Mouse (Mus musculus) G1E (cell line): ENCODE data around the gene Ank3. TPM values are rescaled to one million over a fixed set of nuclear protein-coding genes. Genes with fewer than 3 reads are reported as not detected.

Source experiments
- ATAC-seq: 2 replicates; pipeline ENCODE4 v1.8.0; 2016; ENCODE audit warnings: mild to moderate bottlenecking; ENCODE audit not compliant: insufficient number of reproducible peaks, poor library complexity, low FRiP score, severe bottlenecking; ENCODE audit errors: extremely low read depth
- DNase-seq: peaks from one replicate; pipeline ENCODE4 v3.0.0; 2012; ENCODE audit warnings: low spot score
- H3K27me3 ChIP-seq: 2 replicates; pipeline ENCODE4 v1.6.1; 2012; ENCODE audit warnings: mild to moderate bottlenecking, low read length, inconsistent platforms; ENCODE audit not compliant: insufficient read depth
- H3K36me3 ChIP-seq: replicated peaks from 2 replicates; pipeline ENCODE3; 2012; ENCODE audit warnings: mild to moderate bottlenecking, inconsistent platforms
- H3K4me1 ChIP-seq: 2 replicates; pipeline ENCODE4 v1.6.1; 2012; ENCODE audit warnings: low read depth, low read length, inconsistent platforms, mixed read lengths; ENCODE audit not compliant: insufficient read depth
- H3K4me3 ChIP-seq: 2 replicates; pipeline ENCODE4 v1.5.1; 2012; ENCODE audit warnings: low read depth, mild to moderate bottlenecking, inconsistent platforms, low read length, moderate library complexity, mixed read lengths
- H3K9me3 ChIP-seq: replicated peaks from 2 replicates; pipeline ENCODE4 v1.6.1; 2012; ENCODE audit warnings: inconsistent platforms
- CTCF ChIP-seq: IDR thresholded peaks from 2 replicates; pipeline ENCODE4 v1.5.1; 2012; ENCODE audit warnings: low read depth, low read length, inconsistent platforms, mixed read lengths
- GATA1 ChIP-seq: IDR thresholded peaks from 2 replicates; pipeline ENCODE4 v1.6.1; 2012; ENCODE audit warnings: borderline replicate concordance, low read length, inconsistent platforms, mixed read lengths
- GATA2 ChIP-seq: IDR thresholded peaks from 2 replicates; pipeline ENCODE4 v1.6.1; 2012; ENCODE audit warnings: low read depth, low read length, inconsistent platforms, borderline replicate concordance
- POLR2AphosphoS5 ChIP-seq: IDR thresholded peaks from 2 replicates; pipeline ENCODE4 v1.6.1; 2012; ENCODE audit warnings: low read depth, low read length, inconsistent platforms; ENCODE audit not compliant: insufficient replicate concordance
- TAL1 ChIP-seq: conservative IDR thresholded peaks from 2 replicates; pipeline ENCODE4 v1.6.1; 2012; ENCODE audit warnings: low read depth, low read length, inconsistent platforms, mixed read lengths
- polyA plus RNA-seq: library from polyadenylated mRNA; stranded (reverse); fragments of >175 nt; gene quantifications from 2 replicates; pipeline ENCODE4 v1.2.3, GENCODE M21; 2012
- total RNA-seq, 2 experiments: library from RNA; stranded (forward) in 1 of 2; stranded (reverse) in 1 of 2; fragments of 200-1000 nt in 1 of 2; fragments of >200 nt in 1 of 2; fragmentation: Nextera tagmentation in 1 of 2; gene quantifications; 2 replicates each; pipeline ENCODE4 v1.2.3; 2014 to 2017

The Ank3 gene
- total and polyA plus RNA-seq, 3 experiments: 0.98 TPM; not detected in 2

GRCm38 (mm10) chr10:69465558-69466200, 67.1 kb downstream of the Ank3 start:
- no peak overlapping the region for H3K4me3 ChIP-seq
- H3K27me3 ChIP-seq: no peaks in the 10 kb centered on the region
- no peaks in the 10 kb centered on the region for H3K36me3 ChIP-seq
- H3K9me3 ChIP-seq: peaks cover 48% of the 10 kb centered on the region
- H3K4me1 ChIP-seq: no peaks in the 10 kb centered on the region
- DNase-seq (no peak), ATAC-seq (no peak)
- TF ChIP-seq POLR2AphosphoS5: no peak
- no peak for TF ChIP-seq CTCF
- no peak for TF ChIP-seq TAL1
- TF ChIP-seq GATA2: no peak
- no peak for TF ChIP-seq GATA1

- H3K36me3 ChIP-seq: no peaks in the 10 kb centered on the region
- TF ChIP-seq GATA2 (no peak), GATA1 (no peak), CTCF (no peak), TAL1 (no peak)
These were observed 67.6 kb downstream of the Ank3 start for GRCm38 (mm10) chr10:69466201-69466585.

GRCm38 (mm10) chr10:69466586-69466985, 68.0 kb downstream of the Ank3 start:
- Histone ChIP-seq H3K27me3 (no peaks in the 10 kb centered on the region), H3K9me3 (peaks cover 48% of the 10 kb centered on the region), H3K4me1 (no peaks in the 10 kb centered on the region), H3K4me3 (no peak overlapping the region), H3K36me3 (no peaks in the 10 kb centered on the region)
- ATAC-seq (no peak), DNase-seq (no peak)
- no peak for TF ChIP-seq CTCF
- TF ChIP-seq POLR2AphosphoS5: no peak
- no peak for TF ChIP-seq TAL1
- no peak for TF ChIP-seq GATA2
- no peak for TF ChIP-seq GATA1

More at GRCm38 (mm10) chr10:69466201-69466585, 67.6 kb downstream of the Ank3 start:
- Histone ChIP-seq H3K9me3 (peaks cover 46% of the 10 kb centered on the region), H3K4me1 (no peaks in the 10 kb centered on the region), H3K27me3 (no peaks in the 10 kb centered on the region), H3K4me3 (no peak overlapping the region)
- ATAC-seq (no peak), DNase-seq (no peak)

DNA sequence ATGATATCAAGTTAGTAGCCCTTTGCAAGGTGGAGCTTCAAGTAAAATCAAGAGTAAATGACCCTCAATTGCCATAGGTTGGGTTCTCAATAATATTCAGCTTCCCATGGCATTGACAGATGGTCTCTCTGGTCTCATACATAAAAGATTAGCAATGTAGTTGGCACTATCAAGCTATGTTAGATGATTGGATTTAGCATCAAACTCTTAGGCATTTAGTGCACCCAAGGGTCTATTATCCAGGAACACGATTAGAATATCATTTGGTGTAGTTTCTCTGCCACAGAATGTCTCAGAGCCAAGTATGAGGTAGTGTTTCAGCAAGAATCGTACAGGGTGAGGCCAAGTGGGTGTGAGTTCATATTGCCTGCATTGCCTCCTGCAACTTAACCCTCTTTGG, 68.6 kb downstream of the Ank3 start:
- no peak for TF ChIP-seq TAL1
- TF ChIP-seq GATA1: no peak
- TF ChIP-seq CTCF: no peak
- TF ChIP-seq POLR2AphosphoS5: no peak
- no peak for TF ChIP-seq GATA2
- Histone ChIP-seq H3K4me1 (no peaks in the 10 kb centered on the region), H3K4me3 (no peak overlapping the region), H3K9me3 (peaks cover 43% of the 10 kb centered on the region), H3K27me3 (no peaks in the 10 kb centered on the region), H3K36me3 (no peaks in the 10 kb centered on the region)
- ATAC-seq: no peak
- DNase-seq: no peak

DNA sequence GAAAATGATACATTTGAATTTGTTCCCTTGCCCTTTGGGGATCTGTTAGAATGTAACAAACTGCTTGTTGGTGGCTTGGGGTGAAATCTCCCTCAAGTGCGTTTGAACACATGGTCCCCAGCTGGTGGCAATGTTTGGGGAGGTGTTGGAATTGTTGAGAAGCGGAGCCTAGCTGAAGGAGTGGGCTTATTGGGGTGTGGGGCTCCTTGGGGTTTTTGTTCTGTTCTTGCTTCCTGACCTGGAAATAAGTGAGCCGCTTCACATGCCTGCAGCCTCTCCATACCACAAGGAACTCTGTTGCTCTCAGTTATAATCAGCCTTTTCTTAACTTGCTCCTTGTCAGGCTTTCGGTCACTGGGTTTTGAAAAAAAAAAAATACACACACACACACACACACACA, 73.3 kb downstream of the Ank3 start:
- Histone ChIP-seq H3K27me3 (no peaks in the 10 kb centered on the region), H3K4me1 (no peaks in the 10 kb centered on the region), H3K4me3 (no peak overlapping the region), H3K36me3 (no peaks in the 10 kb centered on the region), H3K9me3 (peaks cover 33% of the 10 kb centered on the region)
- no peak for ATAC-seq
- DNase-seq: no peak
- TF ChIP-seq CTCF (no peak), GATA1 (no peak), GATA2 (no peak), POLR2AphosphoS5 (no peak), TAL1 (no peak)

GRCm38 (mm10) chr10:69476871-69477270, 78.3 kb downstream of the Ank3 start:
- Histone ChIP-seq H3K4me3 (no peak overlapping the region), H3K36me3 (no peaks in the 10 kb centered on the region), H3K4me1 (no peaks in the 10 kb centered on the region), H3K27me3 (no peaks in the 10 kb centered on the region), H3K9me3 (peaks cover 35% of the 10 kb centered on the region)
- DNase-seq: no peak
- no peak for ATAC-seq
- TF ChIP-seq TAL1: no peak

GRCm38 (mm10) chr10:69477656-69478055, 79.1 kb downstream of the Ank3 start:
- Histone ChIP-seq H3K27me3 (no peaks in the 10 kb centered on the region), H3K36me3 (no peaks in the 10 kb centered on the region), H3K4me3 (no peak overlapping the region), H3K9me3 (peaks cover 33% of the 10 kb centered on the region), H3K4me1 (no peaks in the 10 kb centered on the region)
- DNase-seq (no peak), ATAC-seq (no peak)
- no peak for TF ChIP-seq POLR2AphosphoS5
- no peak for TF ChIP-seq GATA1
- TF ChIP-seq TAL1: no peak
- TF ChIP-seq CTCF: no peak
- TF ChIP-seq GATA2: no peak
